Mouse (Mus musculus): ENCODE measurements around the gene Polr2f.

The Polr2f gene

DNA sequence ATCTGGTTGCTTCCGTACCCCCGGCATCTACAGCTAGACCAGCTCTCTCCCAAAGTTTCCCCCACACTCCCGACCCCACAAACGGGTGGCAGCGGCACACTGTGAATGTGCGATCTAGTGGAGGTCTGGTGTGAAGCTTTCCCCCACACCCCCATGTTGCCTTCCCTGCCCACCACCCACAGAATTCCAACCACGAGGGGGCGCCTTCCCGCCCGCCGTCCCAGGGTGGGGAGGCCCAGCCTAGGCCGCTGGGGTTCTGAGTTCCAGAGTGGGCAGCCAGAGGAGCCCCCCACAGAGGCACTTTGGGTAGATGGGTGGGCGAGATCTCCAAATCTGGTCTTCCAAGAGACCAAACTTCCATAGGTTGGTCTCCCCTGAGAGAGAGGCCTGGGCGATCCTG lies 22.0 kb downstream of the Polr2f start:
- no peak for DNase-seq

DNA sequence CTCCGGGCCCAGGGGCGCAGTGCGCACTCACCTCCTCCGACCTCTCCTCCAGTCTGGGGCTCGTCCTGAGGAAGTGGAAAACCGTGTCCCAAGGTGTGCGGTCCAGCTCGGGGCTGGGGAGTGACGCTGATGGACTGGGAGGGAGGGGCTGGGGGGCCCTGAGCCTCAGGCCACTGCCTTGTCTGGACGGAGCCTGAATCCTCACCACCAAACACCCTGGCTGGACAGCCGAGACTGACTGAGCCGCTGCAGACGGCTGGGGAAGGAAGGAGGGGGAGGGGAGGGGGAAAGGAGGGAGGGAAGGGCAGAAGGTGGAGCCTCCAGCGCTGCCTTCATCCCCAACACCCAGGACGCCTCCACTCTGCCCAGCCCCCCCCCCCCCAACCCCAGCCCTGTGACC lies 23.4 kb downstream of the Polr2f start:
- DNase-seq = no peak

DNA sequence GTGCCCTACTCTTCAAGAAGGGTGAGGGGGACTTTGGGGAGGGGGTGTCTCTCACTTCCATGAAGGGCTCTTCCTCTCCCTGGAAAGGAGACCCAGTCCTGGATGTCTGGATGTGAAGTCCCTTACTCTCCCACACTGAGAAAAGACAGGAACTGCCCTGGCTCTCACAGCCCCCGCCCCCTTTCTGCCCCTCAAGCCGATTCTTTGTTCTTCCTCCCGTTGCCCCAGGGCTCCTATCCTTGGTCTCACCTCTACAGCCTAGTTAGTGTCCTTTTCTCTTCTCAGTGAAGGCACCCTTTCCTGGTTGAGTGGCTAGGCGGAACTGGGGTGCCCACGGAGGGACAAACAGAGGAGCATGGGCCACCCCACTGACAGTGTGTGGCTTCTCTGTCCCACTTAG lies 24.3 kb downstream of the Polr2f start, which contains the start of gene Sox10:
Sox10 (minus strand) TSS at position 101 of the 400 bp plus-strand sequence.
- no peak for DNase-seq

DNA sequence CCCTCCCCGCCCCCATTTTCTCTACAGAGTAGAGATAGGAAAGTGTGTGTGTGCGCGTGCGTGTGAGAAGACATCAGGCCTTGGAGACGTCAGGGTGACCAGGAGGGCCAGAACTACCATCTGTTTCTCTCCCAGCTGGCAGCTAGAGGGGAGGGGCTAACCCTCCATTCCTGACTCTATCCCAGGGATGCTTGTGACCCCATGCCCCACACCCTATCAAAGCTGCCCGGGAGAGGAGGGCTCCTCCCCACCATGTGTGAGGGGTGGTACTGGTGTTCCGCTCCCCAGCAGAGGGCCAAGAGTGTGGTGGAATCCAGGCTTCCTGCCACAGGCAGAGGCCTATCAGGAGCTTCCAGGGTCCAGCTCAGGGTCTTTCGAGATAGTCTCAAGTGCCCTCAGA lies 25.9 kb downstream of the Polr2f start:
- no peak for DNase-seq

DNA sequence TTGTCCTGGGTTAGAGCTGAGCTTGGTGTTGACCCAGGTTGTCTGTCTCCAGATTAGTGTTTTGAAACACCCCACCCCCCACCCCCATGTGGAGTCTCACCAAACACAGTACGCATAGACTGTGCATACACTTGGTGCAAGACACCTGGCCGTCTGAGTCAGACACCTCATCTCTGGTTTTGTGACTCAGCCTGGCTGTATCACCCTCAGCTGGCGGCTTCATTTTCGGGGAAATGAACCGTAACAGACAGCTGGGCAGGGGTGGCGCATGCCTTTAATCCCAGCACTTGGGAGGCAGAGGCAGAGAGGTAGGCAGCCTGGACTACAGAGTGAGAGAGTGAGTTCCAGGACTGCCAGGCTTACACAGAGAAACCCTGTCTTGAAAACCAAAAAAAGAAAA lies 36.1 kb downstream of the Polr2f start:
- DNase-seq = no peak

DNA sequence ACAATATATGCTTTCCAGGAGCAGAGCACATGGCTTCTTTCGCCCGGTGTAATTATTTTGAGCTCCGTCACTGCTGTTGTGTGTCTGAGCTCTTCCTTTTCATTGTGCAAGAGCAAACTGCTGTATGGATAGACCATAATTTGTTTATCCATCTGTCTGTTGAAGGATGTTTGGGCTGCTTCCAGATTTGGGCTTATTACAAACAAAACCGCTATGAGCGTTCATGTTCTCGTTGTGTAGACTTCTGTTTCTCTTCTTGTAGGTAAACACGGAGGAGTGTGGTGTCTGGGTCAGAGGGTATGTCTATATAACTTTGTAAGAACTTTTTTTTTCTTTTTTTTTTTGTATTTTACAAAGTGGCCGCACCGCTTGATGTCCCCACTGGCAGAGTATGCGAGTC lies 44.4 kb downstream of the Polr2f start:
- DNase-seq = no peak

DNA sequence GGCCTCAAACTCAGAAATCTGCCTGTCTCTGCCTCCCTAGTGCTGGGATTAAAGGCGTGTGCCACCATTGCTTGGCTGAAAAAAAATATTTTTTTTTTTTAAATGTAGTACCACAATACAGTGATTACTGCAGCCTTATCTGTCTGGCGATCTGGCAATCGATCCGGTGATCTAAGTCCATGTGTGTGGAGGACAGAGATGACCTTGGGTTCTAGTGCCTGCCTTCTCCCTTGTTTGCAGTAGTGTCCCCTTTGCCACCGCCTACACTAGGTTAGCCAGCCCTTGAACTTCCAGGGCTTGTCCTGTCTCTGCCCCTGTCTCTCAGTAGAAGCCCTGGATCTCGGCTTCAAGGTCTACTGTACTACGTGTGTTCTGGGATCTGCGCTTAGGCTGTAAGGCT lies 47.0 kb downstream of the Polr2f start:
- no peak for DNase-seq

DNA sequence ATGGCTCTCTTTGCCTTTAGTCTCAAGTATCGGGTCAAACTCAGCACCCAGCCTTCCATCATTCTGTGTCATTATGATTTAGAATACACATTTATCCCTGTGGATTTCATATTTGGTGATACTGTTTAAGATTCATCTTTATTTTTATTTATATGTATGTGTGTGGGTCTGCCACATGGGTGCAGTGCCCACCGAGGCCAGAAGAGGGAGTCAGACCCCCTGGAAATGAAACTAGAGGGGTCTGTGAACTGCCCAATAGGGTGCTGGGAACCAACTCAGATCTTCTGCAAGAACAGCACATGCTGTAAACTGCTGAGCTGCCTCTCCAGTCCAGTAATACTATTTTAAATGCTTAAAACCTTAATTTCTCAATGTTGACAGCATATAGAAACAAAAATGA lies 50.6 kb downstream of the Polr2f start:
- DNase-seq = no peak

DNA sequence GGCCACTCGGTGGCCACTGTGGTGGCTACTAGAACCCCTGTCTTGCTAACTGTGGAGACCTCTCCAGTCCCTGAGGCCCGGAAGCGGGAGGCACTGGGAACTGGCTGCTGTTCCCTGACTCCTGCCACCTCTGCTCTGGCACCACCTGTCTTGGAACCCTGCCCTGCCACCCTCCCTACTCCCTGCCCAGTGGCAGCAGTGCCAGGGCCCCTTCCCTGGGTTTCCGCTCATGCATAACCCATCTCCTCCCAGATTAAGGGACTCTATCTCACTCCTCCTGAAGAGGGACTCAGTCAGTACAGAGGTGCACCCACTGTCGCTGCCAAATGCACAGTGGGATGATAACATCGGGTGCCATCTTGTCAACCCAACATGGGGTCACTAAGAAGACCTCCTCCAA lies 51.6 kb downstream of the Polr2f start:
- DNase-seq = no peak

DNA sequence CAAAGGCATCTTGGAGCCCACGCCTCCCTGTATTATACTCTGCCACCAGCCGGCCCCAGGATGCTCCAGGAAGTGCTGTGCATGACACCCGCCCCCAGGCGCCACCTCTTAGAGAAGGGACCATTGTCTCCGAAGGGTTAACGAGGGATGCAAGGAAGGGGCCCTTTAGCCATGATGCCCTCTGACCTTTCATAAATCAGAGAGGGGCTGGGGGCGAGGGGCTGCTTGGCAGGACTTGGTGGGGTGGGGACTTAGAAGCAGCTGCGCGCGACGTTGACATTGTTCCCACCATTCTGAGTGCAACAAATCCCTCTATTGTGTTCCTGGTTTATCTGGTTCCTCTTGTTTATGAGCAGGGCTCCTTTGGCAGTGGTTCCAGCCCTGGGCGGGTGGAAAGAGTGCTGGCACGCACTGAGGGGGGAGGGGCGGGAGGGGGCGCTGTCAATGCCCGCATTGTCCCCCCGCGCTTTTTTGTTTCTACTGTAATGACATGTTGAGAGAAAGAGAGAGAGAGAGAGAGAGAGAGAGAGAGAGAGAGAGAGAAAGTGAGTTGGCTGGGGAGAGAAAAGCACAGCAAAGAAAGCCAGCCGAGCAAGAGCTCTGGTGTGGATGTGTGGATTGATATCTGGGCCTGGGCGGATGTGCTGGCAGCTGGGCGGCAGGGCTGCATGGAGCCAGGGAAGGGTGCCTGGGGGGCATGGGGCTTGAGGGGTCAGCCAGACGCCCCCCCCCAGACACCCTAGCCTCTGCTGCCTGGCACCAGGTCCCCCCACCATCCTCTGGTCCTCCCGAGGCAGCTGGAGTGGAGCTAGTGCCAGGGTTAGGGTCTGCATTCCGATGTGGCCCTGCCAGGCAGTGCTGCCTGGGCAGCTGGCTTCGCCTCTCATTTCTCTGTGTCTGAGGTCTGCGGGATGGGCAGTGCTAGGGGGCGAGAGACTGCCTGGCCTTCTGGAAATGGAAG lies 52.4 kb downstream of the Polr2f start:
- DNase-seq = no peak

DNA sequence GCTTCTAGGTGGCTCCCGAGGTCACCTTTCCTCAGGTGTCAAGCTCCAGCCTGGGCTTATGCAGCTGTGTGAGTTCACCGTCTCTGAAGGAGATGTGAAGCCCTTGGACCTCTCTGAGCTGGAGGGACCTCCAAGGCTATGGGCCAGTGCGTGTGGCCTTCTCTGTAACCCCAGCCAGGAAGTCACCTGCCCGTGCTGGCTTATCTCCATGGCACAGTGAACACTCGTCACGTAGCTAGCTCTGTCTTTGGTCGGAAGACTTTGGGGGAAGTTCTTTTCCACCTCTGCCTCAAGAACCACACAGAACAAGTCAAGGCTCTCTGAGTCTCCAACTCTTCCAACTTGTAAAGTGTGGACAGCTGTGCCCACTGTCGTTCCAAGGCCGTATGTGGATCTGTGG lies 53.2 kb downstream of the Polr2f start:
- no peak for DNase-seq

DNA sequence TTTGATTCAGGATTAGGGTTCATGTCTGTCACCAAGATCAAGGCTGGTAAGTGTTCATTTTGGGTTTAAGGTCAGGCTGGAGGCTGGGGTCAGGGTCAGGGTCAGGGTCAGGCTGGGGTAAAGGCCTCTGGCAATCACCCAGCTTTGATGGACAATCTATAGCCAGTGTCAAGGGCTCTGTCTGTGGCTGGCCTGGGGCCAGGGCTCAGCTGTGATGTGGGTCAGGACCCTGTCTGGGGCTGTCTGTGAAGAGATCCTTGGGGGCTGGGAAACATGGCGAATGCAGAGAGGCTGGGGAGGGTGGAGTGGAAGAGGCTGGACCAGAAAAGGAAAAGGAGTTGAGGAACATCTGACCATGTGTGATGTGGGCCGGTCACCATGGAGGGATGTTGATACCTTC lies 54.1 kb downstream of the Polr2f start:
- no peak for DNase-seq

DNA sequence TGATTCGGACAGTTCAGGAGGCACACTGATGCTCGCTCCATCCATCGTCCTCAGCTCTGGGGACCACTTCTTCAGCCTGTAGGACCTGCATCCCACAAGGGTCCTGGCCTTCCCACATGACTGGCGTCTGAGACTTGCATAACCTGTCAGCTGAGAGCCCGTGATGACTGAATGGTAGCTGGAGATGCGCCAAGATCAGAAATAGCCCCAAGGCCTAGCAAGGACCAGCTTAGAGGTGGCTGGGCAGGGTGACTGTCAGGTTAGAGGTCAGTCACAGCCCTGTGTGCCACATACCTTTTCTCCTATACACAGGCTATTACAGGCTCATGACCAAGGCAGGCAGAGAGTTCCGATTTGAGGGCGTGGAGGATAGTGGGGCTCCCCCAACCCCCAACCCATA lies 54.7 kb downstream of the Polr2f start:
- DNase-seq = peak; percentile 26

DNA sequence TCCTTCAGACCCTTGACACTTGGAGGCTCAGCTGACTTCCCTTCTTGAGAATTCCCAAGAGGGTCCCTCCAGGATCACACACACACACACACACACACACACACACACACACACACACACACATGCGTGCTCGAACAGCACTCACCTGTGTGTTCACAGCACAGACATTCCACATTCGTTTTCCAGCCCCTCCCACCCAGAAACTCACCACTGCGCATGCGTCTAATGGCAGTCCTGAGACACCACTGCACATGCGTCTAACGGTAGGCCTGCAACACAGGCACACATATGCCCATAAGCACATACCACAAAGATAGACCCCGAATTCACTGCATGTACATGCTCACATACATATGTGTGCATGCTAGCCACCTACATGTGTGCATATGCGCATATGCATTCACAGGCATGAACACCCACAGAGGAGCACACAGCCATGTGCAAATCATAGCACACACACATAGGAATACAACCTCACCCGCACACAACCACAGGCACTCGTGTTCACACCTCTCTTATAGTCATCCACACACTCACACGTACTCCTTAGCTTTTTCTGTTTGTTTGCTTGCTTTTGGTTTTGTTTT lies 58.7 kb downstream of the Polr2f start:
- no peak for DNase-seq
